Mouse (Mus musculus) right cerebral cortex, adult 2 months (tissue): Measurements from ENCODE around the gene Kifc3.

Experiments
- DNase-seq, 2 experiments: peaks; one replicate each; pipeline ENCODE4 v3.0.0; 2021 to 2022; ENCODE audit warnings: low spot score in 2 of 2

Kifc3 gene

DNA sequence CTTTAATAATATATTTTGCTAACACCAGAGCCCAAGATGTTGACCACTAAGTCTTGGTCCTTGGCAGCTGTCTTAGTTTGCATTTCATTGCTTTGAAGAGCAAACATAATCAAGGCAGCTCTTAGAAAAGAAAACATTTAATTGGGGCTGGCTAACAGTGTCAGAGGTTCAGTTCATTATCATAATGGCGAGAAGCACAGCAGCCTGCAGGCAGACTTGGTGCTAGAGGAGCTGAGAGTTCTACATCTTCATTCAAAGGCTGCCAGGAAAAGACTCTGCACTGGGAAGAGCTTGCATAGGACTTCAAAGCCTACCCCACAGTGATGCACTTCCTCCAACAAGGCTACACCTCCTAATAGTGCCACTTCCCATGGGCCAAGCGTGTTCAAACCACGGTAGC lies 45.5 kb downstream of the Kifc3 start:
- DNase-seq: no peak

DNA sequence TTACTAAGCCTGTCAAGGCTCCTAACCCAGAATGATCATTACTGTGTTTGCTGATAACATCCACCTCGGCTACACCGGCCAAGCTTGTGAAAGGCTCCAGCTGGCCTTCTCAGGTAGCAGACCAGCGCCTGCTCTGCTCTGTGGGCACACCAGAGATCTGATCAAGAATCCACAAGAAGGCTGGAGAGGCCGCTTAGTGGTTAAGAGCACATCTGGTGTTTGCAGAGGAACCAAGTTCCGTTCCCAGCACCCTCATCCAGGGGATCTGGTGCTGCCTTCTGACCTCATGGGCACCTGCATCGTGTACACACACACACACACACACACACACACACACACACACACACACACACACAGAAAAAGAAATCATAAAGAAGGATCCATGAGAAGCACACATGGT lies 46.5 kb downstream of the Kifc3 start:
- DNase-seq: no peak

DNA sequence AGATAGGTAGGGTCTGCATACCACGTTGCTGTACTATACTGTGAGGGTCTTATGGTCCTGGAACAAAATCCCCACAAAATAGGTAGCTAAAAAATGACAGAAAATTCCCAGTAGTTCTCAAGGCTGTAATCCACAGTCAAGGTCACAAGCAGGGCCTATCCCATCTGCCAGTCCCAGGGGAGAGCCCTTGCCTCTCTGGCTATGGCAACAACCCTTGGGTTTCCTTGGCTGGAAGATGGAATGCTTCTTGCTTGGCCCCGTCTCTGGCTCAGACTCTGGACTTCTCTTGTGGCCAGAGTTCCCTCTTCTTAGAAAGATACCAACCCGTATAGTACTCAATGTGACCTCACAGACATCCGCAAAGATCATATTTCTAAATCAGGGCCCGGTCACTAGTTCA lies 47.3 kb downstream of the Kifc3 start:
- no peak for DNase-seq

DNA sequence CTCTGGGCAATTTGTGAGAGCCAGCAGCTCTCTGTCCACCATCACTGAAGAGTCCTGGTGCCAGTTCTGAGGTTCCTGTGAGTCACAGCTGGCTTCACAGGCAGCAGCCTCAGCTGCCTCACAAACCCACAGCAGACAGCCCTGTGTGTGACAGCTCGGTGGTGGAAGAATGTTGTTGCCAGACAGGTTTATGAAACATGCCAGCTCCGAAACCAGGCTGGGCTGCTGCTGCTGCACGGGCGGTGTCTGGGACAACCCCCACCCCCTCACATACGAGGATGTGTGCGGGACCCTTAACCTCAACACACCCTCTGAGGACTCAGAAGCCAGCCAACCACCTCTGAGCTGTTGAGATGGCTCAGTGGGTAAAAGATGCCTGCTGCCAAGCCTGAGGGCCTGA lies 48.0 kb downstream of the Kifc3 start:
- no peak for DNase-seq

DNA sequence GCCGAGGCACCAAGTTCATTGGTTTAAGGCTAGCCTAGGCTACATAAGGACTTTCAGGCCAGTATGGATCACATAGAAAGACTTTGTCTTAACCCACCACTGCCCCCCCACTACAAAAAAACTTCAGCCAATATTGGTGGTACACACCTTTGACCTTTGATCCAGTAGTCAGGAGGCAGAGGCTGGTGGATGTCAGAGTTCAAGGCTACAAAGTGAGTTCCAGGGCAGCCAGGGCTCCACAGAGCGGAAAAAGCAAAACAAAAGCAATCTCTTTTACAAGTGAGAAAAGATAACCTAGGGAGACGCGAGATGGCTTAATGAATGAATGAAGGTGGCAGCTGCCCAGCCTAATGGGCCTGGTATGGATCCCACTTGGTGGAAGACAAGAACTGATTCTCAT lies 48.6 kb downstream of the Kifc3 start:
- DNase-seq: no peak

DNA sequence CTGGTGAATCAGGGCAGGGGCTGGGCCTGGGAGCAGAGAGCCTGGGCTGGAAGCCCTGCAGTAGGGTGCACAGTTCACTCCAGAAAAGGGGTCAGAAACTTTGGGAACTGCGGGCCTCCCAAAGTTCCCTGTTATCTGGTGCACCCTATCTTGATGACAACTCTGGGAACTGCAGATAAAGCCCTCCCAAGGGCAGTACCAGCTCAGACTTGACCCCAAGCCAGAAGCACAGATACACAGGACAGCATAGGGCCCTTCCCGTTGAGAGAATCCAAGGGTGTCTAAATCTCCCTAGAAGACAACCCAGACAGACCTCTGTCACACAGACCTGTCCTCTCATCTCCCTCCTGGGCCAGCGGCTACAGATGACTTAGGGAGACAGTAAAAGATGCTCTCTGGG lies 52.0 kb downstream of the Kifc3 start:
- no peak for DNase-seq

DNA sequence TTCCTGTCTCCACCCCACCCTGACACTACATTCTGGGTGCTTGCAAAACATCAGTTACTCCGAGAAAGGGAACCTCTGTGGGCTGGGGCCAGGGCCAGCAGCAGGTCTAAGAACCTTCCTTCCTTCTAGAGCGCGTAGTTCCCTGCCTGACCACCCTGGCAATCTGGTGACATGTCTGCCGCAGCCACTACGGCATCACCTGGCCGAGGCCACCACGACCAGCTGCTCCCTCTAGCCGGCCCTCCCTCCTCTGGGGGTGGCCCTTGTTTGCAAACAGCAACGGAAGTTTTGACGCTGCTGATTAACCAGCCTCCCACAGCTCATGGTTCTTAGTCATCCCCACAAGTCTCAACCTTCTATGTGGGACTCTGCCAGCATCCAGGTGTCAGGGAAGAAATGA lies 53.2 kb downstream of the Kifc3 start:
- no peak for DNase-seq

DNA sequence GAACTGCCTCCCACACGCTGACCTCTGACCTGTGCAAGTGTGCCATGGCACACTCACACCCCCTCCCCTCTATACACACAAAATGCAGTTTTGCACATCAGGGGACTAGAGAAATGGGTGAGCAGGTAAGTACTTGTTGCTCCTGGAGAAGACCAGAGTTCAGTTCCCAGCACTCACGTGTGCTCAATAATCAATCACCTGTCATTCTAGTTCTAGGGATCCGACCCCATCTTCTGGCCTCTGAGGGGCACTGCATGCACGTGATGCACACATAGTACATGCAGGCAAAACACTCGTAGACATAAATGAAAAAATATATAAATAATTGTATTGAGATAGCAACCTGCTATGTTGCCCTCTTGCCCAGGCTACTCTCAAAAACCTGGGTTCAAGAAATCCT lies 55.8 kb downstream of the Kifc3 start:
- no peak for DNase-seq

DNA sequence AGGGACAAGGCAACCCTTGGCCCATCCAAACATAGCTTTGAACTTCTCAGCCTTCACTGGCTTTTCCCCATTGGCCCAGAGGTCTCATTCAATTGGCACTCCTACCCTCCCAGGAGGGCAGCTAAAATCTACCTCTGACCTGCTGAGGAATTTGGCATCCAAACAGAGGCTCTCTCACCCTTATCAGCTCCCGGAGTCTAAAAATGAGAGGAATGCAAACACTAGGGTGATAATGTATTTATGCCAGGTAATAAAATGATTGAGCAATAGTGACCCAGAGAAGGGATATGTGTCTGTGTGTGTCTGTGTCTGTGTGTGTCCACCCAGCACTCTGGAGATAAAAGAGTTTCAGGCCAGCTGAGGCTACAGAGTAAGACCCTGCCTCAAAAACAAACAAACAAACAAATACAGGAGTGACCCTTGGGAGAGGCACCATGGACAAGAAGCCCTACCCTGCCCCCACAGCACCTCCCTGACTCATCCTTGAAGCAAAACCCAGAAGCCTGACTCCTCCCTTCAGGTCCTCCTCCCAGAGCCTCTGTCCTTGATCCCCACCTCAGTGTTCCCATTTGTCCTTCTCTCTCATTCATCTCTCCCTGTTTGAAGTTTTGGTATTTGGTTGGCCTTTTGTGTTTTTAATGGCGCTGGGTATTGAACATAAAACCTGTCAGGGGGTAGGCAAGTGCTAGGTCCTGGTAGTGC lies 56.4 kb downstream of the Kifc3 start:
- DNase-seq: no peak

DNA sequence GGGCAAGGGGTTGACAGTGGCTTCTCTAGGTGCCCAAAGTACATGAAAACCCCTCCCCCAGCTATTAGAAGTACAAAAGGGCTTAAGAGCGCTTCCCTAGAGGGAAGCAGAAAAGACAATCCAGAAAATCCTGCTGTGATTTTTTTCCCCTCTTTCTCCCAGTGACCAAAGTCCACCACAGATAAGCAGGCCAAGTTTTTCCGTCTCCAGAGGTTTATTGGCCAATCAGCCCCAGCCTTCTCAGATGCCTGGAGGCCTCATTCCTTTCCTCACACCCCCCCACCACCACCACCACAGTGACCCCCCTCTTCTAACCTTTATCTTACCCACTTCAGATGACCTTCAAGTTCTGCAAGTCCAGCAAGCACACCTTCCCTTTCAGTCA lies 58.0 kb downstream of the Kifc3 start:
- no peak for DNase-seq

DNA sequence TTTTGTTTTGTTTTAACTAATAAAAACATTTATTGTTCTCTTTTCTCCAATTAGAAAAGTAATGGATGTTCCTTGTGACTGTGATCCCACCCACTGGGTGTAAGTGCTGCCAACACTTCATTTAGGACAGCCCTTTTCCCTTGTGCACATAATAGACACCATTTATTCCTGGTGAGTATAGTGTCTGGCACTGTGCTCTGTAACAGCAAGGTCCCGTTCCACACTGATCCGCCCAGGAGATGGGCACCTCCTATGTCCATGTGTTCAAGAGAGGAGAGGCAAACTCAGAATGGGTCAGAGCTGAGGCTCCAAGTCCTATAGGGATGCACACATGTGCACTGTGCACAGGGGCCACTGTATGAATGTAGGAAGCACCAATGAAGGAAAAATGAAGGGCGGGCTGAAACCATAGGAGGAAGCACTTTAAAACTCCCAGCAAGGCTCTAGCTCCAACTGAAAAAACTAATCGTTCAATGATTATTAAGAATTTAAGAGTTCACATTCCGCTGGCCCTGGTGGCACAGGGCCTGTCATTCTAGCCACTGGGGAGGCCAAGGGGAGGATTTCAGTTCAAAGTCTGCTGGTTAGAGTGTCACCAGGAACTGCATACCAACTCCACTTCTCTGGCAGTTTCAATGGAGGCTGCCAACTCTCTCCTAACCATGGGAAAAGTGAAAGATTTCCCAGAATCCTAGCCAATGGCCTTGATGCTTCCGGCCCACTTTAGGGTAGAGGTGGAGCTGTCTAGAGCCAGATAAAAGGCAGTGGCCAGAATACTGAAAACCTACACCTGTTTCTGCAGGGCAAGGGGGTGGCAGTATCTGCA lies 58.6 kb downstream of the Kifc3 start:
- no peak for DNase-seq

DNA sequence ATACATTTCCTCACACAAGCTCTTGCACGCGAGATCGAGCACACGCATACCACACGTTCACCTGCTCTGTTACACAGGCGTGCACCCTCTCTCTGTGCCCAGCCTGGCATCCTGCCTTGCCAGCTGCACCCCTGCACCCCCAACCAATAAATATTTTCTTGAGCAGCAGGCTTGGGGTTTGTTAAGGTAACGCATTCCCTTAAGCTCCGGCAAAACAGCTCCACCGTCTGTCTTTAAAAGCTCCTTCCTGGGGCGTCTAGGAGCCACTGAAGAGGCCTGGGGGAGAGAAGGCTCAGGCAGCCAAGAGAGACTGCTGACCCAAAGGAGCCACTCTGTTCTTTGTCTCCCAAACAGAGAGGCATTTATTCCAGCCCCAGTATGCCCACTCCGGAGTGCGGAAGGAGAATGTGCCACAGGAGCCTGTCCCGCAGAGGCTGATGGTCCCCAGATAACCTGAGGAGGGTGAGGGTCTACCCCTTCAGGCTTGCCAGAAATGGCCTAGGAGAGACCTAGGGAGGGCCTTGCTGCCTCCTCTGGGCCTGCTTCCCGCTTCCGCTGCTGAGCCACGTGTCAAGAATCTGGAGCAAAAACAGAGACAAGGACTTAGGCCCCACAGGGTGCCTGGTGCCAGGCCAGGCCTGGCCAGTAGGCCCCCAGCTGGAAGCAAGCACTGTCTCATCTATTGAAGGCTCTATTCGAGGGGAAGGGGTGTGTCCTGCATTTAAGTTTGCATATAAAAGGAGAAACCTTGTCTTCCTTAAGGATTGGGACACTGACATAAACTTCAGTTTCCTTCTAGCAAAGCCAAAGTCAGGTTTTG lies 59.4 kb downstream of the Kifc3 start:
- DNase-seq: peak; percentile 31 to 55

DNA sequence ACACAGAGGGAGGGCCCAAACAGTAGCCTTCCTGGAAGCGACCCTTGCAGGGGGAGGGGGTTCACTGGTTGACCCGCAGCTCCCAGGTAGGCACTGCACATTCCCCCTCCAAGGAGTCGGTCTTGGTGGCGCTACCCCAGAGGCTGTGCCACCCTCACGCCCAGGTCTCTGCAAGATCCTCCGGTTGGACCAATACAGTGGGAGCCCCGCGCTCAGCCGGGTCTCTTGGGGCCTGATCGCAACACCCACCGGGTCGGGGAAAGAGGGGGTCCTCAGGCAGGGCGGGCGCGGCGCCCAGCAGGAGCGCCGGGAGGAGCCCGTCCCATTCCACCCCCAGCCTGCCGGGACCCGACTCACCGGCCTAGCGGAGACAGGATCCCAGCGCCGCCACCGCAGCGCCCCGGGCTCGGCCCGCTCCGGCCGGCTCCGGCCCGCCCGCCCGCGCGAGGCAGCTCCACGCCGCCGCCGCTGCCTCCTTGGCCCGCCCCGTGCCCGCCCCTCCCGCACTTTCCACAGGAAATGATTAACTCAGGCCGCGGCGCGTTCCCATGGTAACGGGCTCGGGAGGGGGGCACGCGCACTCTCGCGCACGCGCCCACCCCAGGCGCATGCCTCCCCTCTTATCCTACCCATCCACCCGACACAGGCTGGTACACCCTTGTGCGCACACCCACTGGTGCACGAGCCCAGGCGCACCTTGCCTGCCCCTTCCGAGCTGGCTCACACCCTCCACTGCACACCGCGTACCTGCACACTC lies 60.4 kb downstream of the Kifc3 start:
- peak; percentile 86 to 90 for DNase-seq

DNA sequence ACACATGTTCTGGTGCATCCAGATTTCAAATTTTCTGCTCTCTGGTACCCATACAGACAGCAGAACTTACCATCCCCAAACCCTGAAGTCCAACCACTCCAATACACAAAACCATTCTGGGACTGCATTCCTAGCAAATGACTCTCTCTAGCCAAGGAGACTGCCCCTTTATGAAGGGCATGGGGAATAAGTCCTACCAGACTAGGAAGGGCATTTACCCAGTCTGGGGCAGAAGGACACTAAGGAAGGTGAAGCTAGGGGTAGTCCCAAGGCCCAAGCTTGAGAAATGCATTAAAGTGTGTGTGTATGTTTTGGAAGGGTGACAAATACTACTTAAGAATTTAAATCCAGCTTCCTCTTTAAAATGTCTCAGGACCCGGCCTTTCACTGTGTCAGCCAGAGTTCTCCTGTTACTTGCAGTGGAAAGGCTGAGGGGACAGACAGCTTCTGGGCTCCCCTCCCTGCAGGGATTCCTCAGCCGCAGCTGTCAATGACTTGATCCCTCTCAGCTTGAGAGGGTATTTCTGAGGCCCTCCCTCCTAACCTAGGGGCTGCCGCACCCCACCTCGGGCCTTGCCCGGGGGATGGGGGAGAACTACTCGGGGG lies 61.0 kb downstream of the Kifc3 start:
- no peak for DNase-seq

DNA sequence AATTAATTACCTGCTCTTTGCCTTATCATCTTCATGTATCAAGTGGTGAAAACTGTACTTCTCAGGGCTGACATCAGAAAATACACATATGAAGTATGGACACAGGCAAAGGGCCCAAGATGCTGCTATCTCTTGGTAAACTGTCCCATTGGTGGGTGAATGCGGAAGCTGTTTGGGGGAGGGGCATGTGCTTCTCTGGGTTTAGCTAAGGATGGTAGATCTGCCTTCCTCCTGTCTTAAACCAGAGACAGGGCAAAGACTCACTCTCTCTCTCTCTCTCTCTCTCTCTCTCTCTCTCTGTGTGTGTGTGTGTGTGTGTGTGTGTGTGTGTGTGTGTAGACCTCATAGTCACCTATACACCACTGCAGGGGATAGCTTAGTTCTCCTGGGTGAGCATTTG lies 61.6 kb downstream of the Kifc3 start:
- no peak for DNase-seq

DNA sequence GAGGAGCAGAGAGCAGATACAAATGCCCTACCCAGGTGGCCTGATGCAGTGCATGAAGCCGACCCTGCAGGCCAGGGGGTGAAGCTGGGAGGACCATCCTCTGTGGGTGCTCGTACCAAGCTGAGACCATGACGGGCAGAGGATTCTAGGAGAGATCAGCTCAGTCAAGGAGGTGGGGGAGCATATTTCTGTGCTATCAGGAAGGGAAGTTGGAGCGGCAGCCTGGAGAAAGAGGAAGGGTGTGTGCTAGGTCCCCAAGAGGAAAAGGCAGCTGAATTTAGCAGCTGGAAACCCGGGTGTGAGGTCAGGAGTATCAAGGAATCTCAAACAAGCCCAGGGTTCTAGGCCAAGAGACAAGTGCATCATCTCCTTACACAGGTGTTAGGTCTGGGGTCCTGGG lies 62.1 kb downstream of the Kifc3 start:
- no peak for DNase-seq

DNA sequence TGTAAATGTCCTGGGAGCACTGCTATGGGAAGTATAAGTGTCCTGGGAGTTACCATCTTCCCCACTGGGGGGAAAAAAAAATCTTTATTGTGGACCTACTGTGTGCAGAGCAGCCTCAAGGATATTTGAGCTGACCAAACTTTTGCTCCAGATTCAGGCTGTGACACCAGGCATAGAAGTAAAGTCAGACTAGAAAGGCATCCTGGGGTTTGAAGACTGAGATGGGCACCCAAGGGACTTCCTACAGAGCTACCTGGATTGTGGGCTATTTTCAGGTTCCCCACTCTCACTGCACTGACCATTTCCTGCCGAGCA lies 63.6 kb downstream of the Kifc3 start:
- no peak for DNase-seq

DNA sequence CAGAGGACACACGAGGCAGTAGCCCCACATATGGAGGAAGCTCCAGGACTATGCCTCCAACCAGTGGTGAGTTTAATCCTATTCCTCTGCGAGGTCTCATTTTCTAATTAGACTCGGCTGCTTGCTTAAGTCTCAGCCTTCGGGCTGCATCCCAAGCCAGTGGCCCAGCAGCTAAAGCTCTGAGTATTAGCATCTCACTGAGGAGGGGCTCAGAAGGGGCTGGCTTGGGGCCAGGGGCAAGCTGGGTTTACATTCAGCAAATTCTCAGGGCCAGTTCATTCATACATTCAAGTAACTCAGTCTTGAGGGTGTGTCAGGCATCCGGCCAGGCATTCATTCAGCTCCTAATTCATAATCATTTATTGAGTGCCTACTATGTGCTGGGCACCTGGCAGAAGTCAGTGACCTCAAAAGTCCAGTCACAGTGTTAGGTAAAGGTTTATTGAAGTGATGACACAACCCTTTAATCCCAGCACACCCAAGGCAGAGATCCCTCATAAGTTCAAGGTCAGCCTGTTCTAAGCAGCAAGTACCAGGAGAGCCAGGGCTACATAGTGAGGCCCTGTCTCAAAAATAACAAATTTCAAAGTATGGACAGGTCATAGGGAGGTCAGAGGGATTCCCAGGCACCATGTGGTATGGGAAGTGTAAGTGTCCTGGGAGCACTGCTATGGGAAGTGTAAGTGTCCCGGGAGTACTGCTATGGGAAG lies 64.1 kb downstream of the Kifc3 start:
- no peak for DNase-seq

DNA sequence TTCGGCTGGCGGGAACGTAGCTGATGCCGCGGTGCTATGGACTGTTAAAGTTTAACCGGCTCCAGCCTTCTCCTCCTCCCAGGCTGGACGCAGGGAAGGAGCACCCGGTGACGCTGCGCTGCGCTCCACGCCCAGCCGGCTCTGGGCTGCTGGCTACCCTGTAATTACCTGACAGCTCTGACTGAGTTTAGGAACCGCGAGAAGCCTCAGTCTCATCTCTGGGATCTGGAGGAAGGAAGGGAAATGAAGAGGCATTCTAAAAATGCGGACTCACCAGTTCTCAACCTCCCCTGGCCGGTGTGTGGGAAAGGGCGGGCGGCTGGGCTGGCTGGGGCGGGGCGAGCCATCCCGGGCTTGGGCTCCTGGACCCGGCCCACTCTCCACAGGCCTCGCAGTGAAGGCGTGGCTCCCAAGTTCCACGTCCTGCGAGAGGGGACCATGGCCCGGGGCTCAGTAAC lies 64.9 kb downstream of the Kifc3 start:
- DNase-seq: no peak

DNA sequence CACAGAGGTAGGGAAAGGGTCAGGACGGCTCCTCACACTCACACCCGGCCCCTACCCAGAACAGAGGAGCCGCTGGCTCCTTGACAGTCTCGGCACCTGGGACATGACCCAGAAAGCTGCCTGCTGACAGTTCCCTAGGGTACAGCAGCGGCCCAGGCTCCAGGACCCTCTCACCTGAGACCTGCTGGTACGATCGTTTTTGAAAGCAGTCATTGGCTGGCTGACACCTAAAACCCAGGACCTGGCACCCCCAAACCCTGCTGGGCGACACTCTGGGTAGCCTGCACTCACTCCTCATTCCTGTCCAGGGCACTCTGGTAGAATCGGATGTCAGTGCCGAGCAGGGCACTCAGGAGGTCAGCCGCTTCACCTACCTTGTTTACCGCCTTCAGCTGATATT lies 65.4 kb downstream of the Kifc3 start:
- no peak for DNase-seq

DNA sequence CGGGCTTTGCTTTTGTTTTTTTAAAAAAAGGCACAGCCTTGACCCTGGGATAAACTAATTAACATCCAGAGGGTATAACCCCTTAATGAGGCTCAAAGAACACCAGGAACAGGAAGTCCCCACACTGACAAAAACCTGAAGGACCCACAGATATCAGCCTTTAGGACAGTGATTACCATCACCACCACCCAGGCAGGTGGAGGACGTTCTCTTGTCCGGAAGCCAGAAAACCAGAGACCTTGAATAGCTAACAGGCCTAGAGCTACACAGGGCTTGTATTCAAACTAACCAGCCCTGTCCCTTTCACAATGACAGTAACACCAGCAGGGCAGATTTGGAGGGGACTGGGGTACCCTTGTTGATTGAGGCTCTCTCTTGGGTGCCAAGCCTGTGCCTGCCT lies 66.4 kb downstream of the Kifc3 start:
- no peak for DNase-seq
